Mouse (Mus musculus) R1 (cell line): ENCODE measurements at regions not wholly inside any gene's neighbourhood (a gene's known extent, or its start where the extent isn't known, plus 50 kb on each side); places are given as distances from the start of the nearest gene placed in this dataset.
A peak's percentile ranks its signal among the peaks of the same experiment; 100 is the strongest.

Experiments used
- DNase-seq: peaks from one replicate; pipeline ENCODE4 v3.0.0-alpha.2; 2018; ENCODE audit warnings: low read depth, low spot score

GRCm38 (mm10) chr2:117543301-117543782 lies 200.5 kb upstream of the Rasgrp1 start:
- DNase-seq = no peak

- peak; percentile 7 for DNase-seq
Observed at GRCm38 (mm10) chr2:117548273-117548672, 205.5 kb upstream of the Rasgrp1 start.

- no peak for DNase-seq
Observed at GRCm38 (mm10) chr2:117556301-117556700, 213.5 kb upstream of the Rasgrp1 start.

GRCm38 (mm10) chr2:117570987-117571386 lies 228.2 kb upstream of the Rasgrp1 start:
- no peak for DNase-seq

- DNase-seq = no peak
Observed at GRCm38 (mm10) chr2:117587381-117587780, 244.6 kb upstream of the Rasgrp1 start.

- DNase-seq = no peak
Observed at GRCm38 (mm10) chr2:117595028-117595427, 252.2 kb upstream of the Rasgrp1 start.

GRCm38 (mm10) chr2:117597573-117597972 lies 254.8 kb upstream of the Rasgrp1 start:
- no peak for DNase-seq

GRCm38 (mm10) chr2:117614772-117615171 lies 272.0 kb upstream of the Rasgrp1 start:
- no peak for DNase-seq

- DNase-seq = no peak
Observed at GRCm38 (mm10) chr2:117618063-117618462, 275.3 kb upstream of the Rasgrp1 start.

- peak; percentile 52 for DNase-seq
Observed at GRCm38 (mm10) chr2:117623955-117624354, 281.2 kb upstream of the Rasgrp1 start.

- DNase-seq = no peak
Observed at GRCm38 (mm10) chr2:117634906-117635305, 292.1 kb upstream of the Rasgrp1 start.

- DNase-seq = no peak
Observed at GRCm38 (mm10) chr2:117637397-117637796, 294.6 kb upstream of the Rasgrp1 start.

- DNase-seq = peak; percentile 2
Observed at GRCm38 (mm10) chr2:117652101-117652500, 309.3 kb upstream of the Rasgrp1 start.

- DNase-seq = peak; percentile 16
Observed at GRCm38 (mm10) chr2:117652647-117653046, 309.8 kb upstream of the Rasgrp1 start.

- DNase-seq = no peak
Observed at GRCm38 (mm10) chr2:117656546-117657175, 313.9 kb upstream of the Rasgrp1 start.

- DNase-seq = no peak
Observed at GRCm38 (mm10) chr2:117660217-117660924, 317.6 kb upstream of the Rasgrp1 start.

- no peak for DNase-seq
Observed at GRCm38 (mm10) chr2:117662653-117663052, 319.9 kb upstream of the Rasgrp1 start.

- DNase-seq = no peak
Observed at GRCm38 (mm10) chr2:117666528-117666927, 323.7 kb upstream of the Rasgrp1 start.

- DNase-seq = no peak
Observed at GRCm38 (mm10) chr2:117668137-117668536, 325.3 kb upstream of the Rasgrp1 start.

- no peak for DNase-seq
Observed at GRCm38 (mm10) chr2:117674877-117675276, 332.1 kb upstream of the Rasgrp1 start.

- DNase-seq = no peak
Observed at GRCm38 (mm10) chr2:117678650-117679049, 335.8 kb upstream of the Rasgrp1 start.

- no peak for DNase-seq
Observed at GRCm38 (mm10) chr2:117685836-117686453, 343.1 kb upstream of the Rasgrp1 start.

- DNase-seq = no peak
Observed at GRCm38 (mm10) chr2:117693537-117693936, 350.7 kb upstream of the Rasgrp1 start.
